Mouse (Mus musculus) thymus, adult 2 months (tissue): ENCODE data around the gene Hmg20b. TPM values are rescaled to one million over a fixed set of nuclear protein-coding genes. Genes with fewer than 3 reads are reported as not detected.

ENCODE experiments used
- DNase-seq: peaks from one replicate; pipeline ENCODE4 v3.0.0; 2021
- H3K27ac ChIP-seq: fragments of 200-500 bp; 2 replicates; pipeline ENCODE4 v1.5.1; 2012; ENCODE audit warnings: low read length, control low read depth; ENCODE audit not compliant: control insufficient read depth, insufficient read depth
- H3K27me3 ChIP-seq: fragments of 200-500 bp; 2 replicates; pipeline ENCODE4 v1.6.1; 2012; ENCODE audit warnings: mild to moderate bottlenecking, low read length, moderate library complexity, mixed read lengths; ENCODE audit not compliant: control insufficient read depth, insufficient read depth
- H3K36me3 ChIP-seq: fragments of 200-500 bp; 2 replicates; pipeline ENCODE4 v1.6.1; 2012; ENCODE audit warnings: mild to moderate bottlenecking, low read length, moderate library complexity; ENCODE audit not compliant: control insufficient read depth, insufficient read depth
- H3K4me1 ChIP-seq: fragments of 200-500 bp; replicated peaks from 2 replicates; pipeline ENCODE4 v1.6.1; 2012; ENCODE audit warnings: low read length; ENCODE audit not compliant: control insufficient read depth, insufficient read depth
- H3K4me3 ChIP-seq: fragments of 200-500 bp; 2 replicates; pipeline ENCODE4 v1.5.1; 2012; ENCODE audit warnings: mild to moderate bottlenecking, low read length, control low read depth, moderate library complexity; ENCODE audit not compliant: control insufficient read depth, insufficient read depth
- CTCF ChIP-seq: fragments of 200-500 bp; IDR thresholded peaks from 2 replicates; pipeline ENCODE4 v1.5.1; 2012; ENCODE audit warnings: mild to moderate bottlenecking, control low read depth, low read length, moderate library complexity, borderline replicate concordance; ENCODE audit not compliant: control insufficient read depth, poor library complexity, insufficient read depth; ENCODE audit errors: extremely low read depth
- POLR2A ChIP-seq: fragments of 200-500 bp; IDR thresholded peaks from 2 replicates; pipeline ENCODE4 v1.6.1; 2012; ENCODE audit warnings: mild to moderate bottlenecking, low read length, control low read depth, moderate library complexity; ENCODE audit not compliant: control insufficient read depth, poor library complexity, insufficient read depth; ENCODE audit errors: extremely low read depth
- WGBS: fragments of 180-500 bp; shearing (Covaris S2); methylation state at CpG from one replicate; pipeline ENCODE4 v1.1.7; 2018; 5-methylcytosine and 5-hydroxymethylcytosine counted together
- polyA plus RNA-seq: library from polyadenylated mRNA; depleted of rRNA; stranded (reverse); fragments of >200 nt; gene quantifications from 2 replicates; pipeline ENCODE4 v1.2.3, GENCODE M21; 2012

Gene Hmg20b
- polyA plus RNA-seq, 1 experiment: 199 TPM

GRCm38 (mm10) chr10:81362336-81362949 is 12.2 kb upstream of the Hmg20b start:
- DNase-seq: no peak
- Histone ChIP-seq H3K4me1 (peaks cover 17% of the 10 kb centered on the region), H3K36me3 (peaks cover 9% of the 10 kb centered on the region), H3K4me3 (no peak overlapping the region), H3K27ac (no peak overlapping the region), H3K27me3 (no peaks in the 10 kb centered on the region)
- TF ChIP-seq POLR2A: no peak
- no peak for TF ChIP-seq CTCF
- WGBS: 98% methylated on average over 12 of the region's 12 CpGs

DNA sequence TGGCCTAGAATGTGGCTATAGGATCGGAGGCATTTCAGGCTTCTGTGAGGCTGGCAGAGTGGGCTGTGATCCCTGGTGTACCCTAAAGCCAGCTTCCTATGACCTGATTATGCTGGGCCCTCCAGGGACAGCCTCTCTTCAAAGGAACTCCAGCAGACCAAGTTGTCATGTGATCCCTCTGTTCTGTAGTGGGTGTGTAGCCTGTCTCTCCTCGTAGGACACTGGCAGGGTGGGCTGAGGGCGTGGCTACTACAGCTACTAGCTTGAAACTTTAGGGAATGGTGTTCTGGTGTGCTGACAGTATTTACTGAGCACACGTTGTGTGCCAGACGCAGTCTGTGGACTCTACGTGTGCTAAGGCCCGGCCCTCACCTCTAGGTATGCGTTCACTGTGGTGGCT is 10.4 kb upstream of the Hmg20b start:
- no peak overlapping the region for H3K4me3 ChIP-seq
- H3K27me3 ChIP-seq: no peaks in the 10 kb centered on the region
- 88% methylated on average over 8 of the region's 8 CpGs for WGBS
- H3K27ac ChIP-seq: no peak overlapping the region
- no peak for TF ChIP-seq POLR2A
- no peak for TF ChIP-seq CTCF
- H3K4me1 ChIP-seq: peaks cover 28% of the 10 kb centered on the region
- DNase-seq: no peak
- H3K36me3 ChIP-seq: no peaks in the 10 kb centered on the region

DNA sequence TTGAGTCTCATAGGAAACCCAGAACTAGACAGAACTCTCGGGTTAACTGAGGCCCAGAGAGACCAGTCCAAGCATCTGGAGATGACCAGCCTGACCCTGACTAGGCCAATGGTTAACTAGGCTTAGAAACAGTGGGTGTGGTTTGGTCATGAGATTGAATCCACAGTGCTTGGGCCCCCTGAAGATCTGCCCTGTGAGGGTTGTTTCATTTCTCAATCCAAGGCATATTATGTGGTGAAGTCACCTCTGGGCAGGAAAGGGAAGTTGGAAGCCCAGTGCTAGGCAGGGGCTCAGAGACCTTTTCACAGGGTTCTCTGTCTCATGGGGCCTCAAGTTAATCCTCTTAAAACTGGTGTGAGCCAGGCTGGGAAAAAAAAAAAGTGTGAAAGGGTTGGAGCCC is 8.6 kb upstream of the Hmg20b start:
- H3K27ac ChIP-seq: no peak overlapping the region; the same call in 1 of the 2 replicates
- no peaks in the 10 kb centered on the region for H3K27me3 ChIP-seq
- 50% methylated on average over 1 of the region's 1 CpGs for WGBS
- H3K4me1 ChIP-seq: peaks cover 28% of the 10 kb centered on the region
- no peak overlapping the region for H3K4me3 ChIP-seq
- DNase-seq: no peak
- no peak for TF ChIP-seq POLR2A
- no peak for TF ChIP-seq CTCF
- H3K36me3 ChIP-seq: no peaks in the 10 kb centered on the region

DNA sequence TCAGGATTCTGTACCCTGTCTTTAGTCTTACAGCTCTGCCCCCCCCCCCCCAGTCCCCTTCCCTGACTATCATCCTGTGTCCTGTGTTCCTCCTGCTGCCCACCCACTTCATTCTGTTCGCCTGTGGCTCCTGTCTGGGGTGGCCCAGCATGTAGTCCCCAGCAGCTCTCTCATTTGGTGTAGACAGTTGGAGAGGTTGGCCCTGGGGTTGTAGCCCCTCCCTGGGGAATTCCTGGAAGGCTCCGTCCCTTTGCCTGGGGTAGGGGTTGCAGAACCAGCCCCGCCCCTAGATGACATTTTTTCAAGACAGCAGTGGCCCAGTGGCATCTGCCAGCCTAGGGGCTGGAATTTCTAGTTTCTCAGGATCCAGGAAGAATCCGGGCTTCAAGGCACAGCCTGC is 7.9 kb upstream of the Hmg20b start:
- Histone ChIP-seq H3K27ac (no peak overlapping the region), H3K27me3 (no peaks in the 10 kb centered on the region), H3K4me3 (peak overlapping the region; percentile 64), H3K4me1 (peaks cover 28% of the 10 kb centered on the region), H3K36me3 (no peaks in the 10 kb centered on the region)
- 35% methylated on average over 4 of the region's 4 CpGs for WGBS
- TF ChIP-seq CTCF (no peak), POLR2A (no peak)
- no peak for DNase-seq

- Histone ChIP-seq H3K4me3 (peak within 1 kb of the TSS; percentile 64), H3K27ac (peak within 1 kb of the TSS; percentile 48; the same call in 1 of the 2 replicates), H3K27me3 (no peaks in the 10 kb centered on the region), H3K4me1 (peaks cover 34% of the 10 kb centered on the region), H3K36me3 (no peaks in the 10 kb centered on the region)
- TF ChIP-seq POLR2A (peak; percentile 74), CTCF (peak; percentile 68; the same call in 1 of the 2 replicates)
- 2% methylated on average over 79 of the region's 79 CpGs for WGBS
- DNase-seq: peak; percentile 89
These were observed 6.9 kb upstream of the Hmg20b start, which contains the start of gene Mfsd12 for GRCm38 (mm10) chr10:81356991-81357844. TSS of gene Mfsd12 (plus strand) at chr10:81357491.

DNA sequence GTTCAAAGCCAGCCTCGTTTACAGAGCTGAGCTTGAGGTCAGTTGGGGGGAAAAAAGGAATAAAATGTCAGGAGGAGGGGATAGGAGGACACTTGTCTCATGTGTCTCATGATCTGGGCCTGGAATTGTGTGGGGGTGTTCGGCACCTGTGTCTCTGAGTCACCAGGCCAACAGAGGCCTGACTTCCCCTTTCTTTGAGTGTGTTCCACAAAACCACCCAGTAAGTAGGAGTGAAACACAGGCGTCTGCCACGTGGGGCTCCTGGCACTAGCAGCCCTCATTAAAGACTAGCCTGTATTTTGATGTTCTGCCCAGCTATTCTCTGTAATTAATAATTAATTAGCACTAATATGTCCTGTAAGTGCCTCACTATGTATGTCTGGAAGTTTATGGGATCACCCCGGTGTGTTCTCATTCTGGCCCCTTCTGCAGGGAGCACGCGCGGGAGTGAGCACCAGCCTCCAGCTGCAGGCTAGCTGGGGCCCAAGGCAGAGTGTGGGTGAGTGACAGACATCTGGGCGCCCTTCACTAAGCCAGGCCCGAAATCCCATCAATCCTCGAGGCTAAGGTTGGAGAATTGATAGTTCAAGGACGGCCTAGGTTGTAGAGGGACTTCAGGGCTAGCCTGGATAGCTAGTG is 6.2 kb upstream of the Hmg20b start:
- Histone ChIP-seq H3K4me1 (peaks cover 41% of the 10 kb centered on the region), H3K27ac (peak overlapping the region; percentile 48; the same call in 1 of the 2 replicates), H3K36me3 (no peaks in the 10 kb centered on the region), H3K4me3 (peak overlapping the region; percentile 64), H3K27me3 (no peaks in the 10 kb centered on the region)
- TF ChIP-seq POLR2A (no peak), CTCF (no peak)
- WGBS: 17% methylated on average over 12 of the region's 12 CpGs
- no peak for DNase-seq
